Mouse (Mus musculus) spleen, adult 10 weeks (tissue): ENCODE measurements around the gene Itga4. TPM values are rescaled to one million over a fixed set of nuclear protein-coding genes. Genes with fewer than 3 reads are reported as not detected.

Experiments
- polyA plus RNA-seq: library from polyadenylated mRNA; stranded (reverse); fragments of 350-450 nt; fragmentation: Illumina TruSeq; extraction: RNeasy Lipid Tissue Mini Kit (QIAGEN cat#74804); gene quantifications from one replicate; pipeline ENCODE4 v1.2.3, GENCODE M21; 2015; ENCODE audit warnings: low replicate concordance; ENCODE audit not compliant: insufficient read depth

Gene Itga4
- polyA plus RNA-seq = 183 TPM

GRCm38 (mm10) chr2:79255192-79256000 is at the start of gene Itga4:
Itga4 (plus strand) TSS chr2:79255426.

Other genes with a start within 250 kb of the Itga4 start
- gene Neurod1, start 201.3 kb downstream of the Itga4 start, polyA plus RNA-seq = not detected
- 11.1 TPM for gene Cerkl, start 201.4 kb downstream of the Itga4 start, polyA plus RNA-seq